Mouse (Mus musculus) intestine, postnatal 0 days (tissue): ENCODE results near the gene Crabp1. TPM values are rescaled to one million over a fixed set of nuclear protein-coding genes. Genes with fewer than 3 reads are reported as not detected.

Source experiments
- ATAC-seq: fragments of 200-750 bp; cut with Nextera tagmentation; 2 replicates; pipeline ENCODE4 v1.8.0; 2017; ENCODE audit warnings: mild to moderate bottlenecking, moderate TSS enrichment, moderate library complexity
- H3K27ac ChIP-seq: fragments of 300-500 bp; sonication (generic); 2 replicates; pipeline ENCODE4 v1.5.1; 2014; ENCODE audit warnings: mild to moderate bottlenecking, low read depth, low read length, moderate library complexity
- H3K27me3 ChIP-seq: fragments of 300-500 bp; sonication (generic); replicated peaks from 2 replicates; pipeline ENCODE4 v1.6.1; 2014; ENCODE audit warnings: low read length, mixed read lengths; ENCODE audit not compliant: control insufficient read depth, insufficient read depth
- H3K36me3 ChIP-seq: fragments of 300-500 bp; sonication (generic); 2 replicates; pipeline ENCODE4 v1.6.1; 2014; ENCODE audit warnings: mild to moderate bottlenecking, moderate library complexity; ENCODE audit not compliant: control insufficient read depth, insufficient read depth
- H3K4me1 ChIP-seq: fragments of 300-500 bp; sonication (generic); replicated peaks from 2 replicates; pipeline ENCODE4 v1.6.1; 2014; ENCODE audit warnings: antibody characterized with exemption, low read length, mixed read lengths; ENCODE audit not compliant: control insufficient read depth, insufficient read depth
- H3K4me2 ChIP-seq: fragments of 300-500 bp; sonication (generic); replicated peaks from 2 replicates; pipeline ENCODE4 v1.6.1; 2014; ENCODE audit warnings: low read depth, mild to moderate bottlenecking, moderate library complexity
- H3K4me3 ChIP-seq: fragments of 300-500 bp; sonication (generic); 2 replicates; pipeline ENCODE4 v1.5.1; 2014; ENCODE audit warnings: low read depth, low read length
- H3K9ac ChIP-seq: fragments of 300-500 bp; sonication (generic); 2 replicates; pipeline ENCODE4 v1.6.1; 2014; ENCODE audit warnings: mild to moderate bottlenecking, low read depth, low read length
- H3K9me3 ChIP-seq: fragments of 300-500 bp; sonication (generic); 2 replicates; pipeline ENCODE4 v1.6.1; 2016; ENCODE audit warnings: mixed run types; ENCODE audit not compliant: control insufficient read depth
- CTCF ChIP-seq: sonication (generic); IDR thresholded peaks from 2 replicates; pipeline ENCODE4 v1.5.1; 2016; ENCODE audit warnings: low read depth, mild to moderate bottlenecking, control low read depth, antibody characterized with exemption, moderate library complexity
- WGBS: fragments of 180-500 bp; shearing (Covaris S2); extraction: QIAGEN DNeasy Blood & Tissue Kit; methylation state at CpG from one replicate; pipeline ENCODE4 v1.1.7; 2014; 5-methylcytosine and 5-hydroxymethylcytosine counted together
- polyA plus RNA-seq: library from polyadenylated mRNA; unstranded; fragments of >200 nt; fragmentation: Nextera tagmentation; extraction: Ambion mirVana; gene quantifications from 2 replicates; pipeline ENCODE4 v1.2.1, GENCODE M21; 2015

The Crabp1 gene
- polyA plus RNA-seq, 1 experiment from 2014 or later = 3.2 TPM

DNA sequence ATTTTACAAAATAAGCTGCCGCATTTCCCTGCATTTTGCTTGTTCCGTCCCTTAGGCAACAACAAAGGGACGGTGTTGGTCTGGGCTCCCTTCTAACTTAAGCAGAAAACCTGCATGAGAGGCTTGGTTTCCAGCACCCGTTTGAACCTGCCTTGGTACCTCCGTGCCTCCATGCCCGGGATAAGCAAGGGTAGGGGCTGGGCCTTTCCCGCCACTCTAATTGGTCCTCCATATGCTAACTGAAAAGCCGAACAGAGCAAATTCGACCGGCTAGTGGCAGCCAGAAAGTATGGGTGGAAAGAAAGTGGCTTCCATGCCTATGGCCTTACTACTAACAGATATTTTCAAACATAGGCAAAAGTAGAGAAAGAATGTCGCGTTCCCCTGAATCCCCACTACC, 457 bp upstream of the Crabp1 start:
- WGBS = 31% methylated on average over 12 of the region's 12 CpGs

DNA sequence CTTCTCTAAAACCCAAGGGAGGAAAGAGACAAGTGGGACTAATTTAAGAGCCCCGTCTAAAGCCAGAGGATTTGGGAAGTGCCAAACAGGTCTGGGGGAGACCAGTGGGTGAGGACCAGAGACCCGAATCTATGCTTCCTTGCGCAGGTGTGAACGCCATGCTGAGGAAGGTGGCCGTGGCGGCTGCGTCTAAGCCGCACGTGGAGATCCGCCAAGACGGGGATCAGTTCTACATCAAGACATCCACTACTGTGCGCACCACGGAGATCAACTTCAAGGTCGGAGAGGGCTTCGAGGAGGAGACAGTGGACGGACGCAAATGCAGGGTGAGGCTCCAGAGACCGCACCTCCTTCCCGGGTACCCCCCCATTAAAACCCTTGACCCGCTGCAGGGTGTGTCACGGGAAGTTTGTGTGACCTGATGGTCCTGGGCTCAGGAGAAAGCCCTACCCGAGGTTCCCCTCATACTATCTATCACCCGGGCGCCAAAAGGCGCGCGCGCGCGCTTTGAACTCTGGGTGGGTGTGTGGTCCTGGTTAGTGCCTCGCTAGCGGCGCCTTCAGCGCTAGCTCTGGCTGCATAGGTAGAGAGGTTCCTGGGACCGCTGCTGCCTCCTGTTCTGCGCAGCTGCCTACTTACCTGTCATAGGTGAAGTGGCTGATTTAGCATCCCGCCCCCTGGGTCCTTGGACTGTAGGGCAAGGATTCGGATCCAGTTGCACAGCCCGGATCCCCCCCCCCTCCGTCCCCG, 963 bp downstream of the Crabp1 start:
- no peak for TF ChIP-seq CTCF
- no peaks in the 10 kb centered on the region for H3K4me1 ChIP-seq
- H3K4me3 ChIP-seq = peak overlapping the region; percentile 29
- H3K4me2 ChIP-seq = peak overlapping the region; percentile 60
- H3K9ac ChIP-seq = no peak overlapping the region
- WGBS = 1% methylated on average over 40 of the region's 41 CpGs
- 0 out of 2 replicates have a peak, but pooled peaks have one; percentile 31 for ATAC-seq
- no peaks in the 10 kb centered on the region for H3K9me3 ChIP-seq
- no peak overlapping the region for H3K27ac ChIP-seq
- H3K36me3 ChIP-seq = no peaks in the 10 kb centered on the region
- H3K27me3 ChIP-seq = peaks cover 55% of the 10 kb centered on the region

More for the DNA sequence above, 457 bp upstream of the Crabp1 start:
- Histone ChIP-seq H3K9me3 (no peaks in the 10 kb centered on the region), H3K36me3 (no peaks in the 10 kb centered on the region), H3K27ac (no peak overlapping the region), H3K27me3 (peaks cover 55% of the 10 kb centered on the region), H3K9ac (no peak overlapping the region), H3K4me1 (no peaks in the 10 kb centered on the region), H3K4me2 (no peak overlapping the region), H3K4me3 (no peak overlapping the region)
- no peak for TF ChIP-seq CTCF
- no peak for ATAC-seq

GRCm38 (mm10) chr9:54770140-54770780, 5.7 kb downstream of the Crabp1 start:
- Histone ChIP-seq H3K4me1 (no peaks in the 10 kb centered on the region), H3K27ac (no peak overlapping the region), H3K9ac (no peak overlapping the region), H3K4me2 (no peak overlapping the region), H3K9me3 (no peaks in the 10 kb centered on the region), H3K36me3 (no peaks in the 10 kb centered on the region), H3K4me3 (no peak overlapping the region), H3K27me3 (peaks cover 30% of the 10 kb centered on the region)
- TF ChIP-seq CTCF = no peak
- WGBS = 60% methylated on average over 11 of the region's 11 CpGs
- ATAC-seq = no peak

- Histone ChIP-seq H3K9me3 (no peaks in the 10 kb centered on the region), H3K36me3 (no peaks in the 10 kb centered on the region), H3K4me1 (0 out of 2 replicates have a peak, but pooled peaks cover 6% of the 10 kb centered on the region), H3K27ac (no peak overlapping the region), H3K4me2 (peak overlapping the region; percentile 37), H3K27me3 (no peaks in the 10 kb centered on the region), H3K9ac (no peak overlapping the region), H3K4me3 (no peak overlapping the region)
- TF ChIP-seq CTCF = no peak
- WGBS = 54% methylated on average over 13 of the region's 13 CpGs
- ATAC-seq = peak; percentile 94
These were observed 12.0 kb downstream of the Crabp1 start for GRCm38 (mm10) chr9:54776451-54776982.

DNA sequence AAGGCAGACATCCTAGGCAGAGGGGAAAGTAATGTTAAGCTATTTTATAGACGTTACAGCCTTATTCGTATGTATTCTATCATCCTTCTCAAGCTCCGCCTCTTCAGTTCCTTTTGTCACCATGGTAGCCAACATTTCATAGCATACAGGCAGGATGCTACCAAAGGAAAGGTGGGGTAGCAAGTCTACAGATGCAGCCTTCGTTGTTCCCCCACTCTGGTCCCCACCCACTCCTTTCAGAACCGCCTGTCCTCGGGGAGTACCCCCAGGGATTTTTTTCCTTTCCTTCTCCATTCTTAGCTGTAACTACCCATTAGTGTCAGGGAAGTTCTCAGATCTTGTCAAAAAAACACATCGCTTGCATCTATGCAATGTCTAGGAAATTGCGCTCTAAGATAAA, 14.7 kb downstream of the Crabp1 start:
- no peak overlapping the region for H3K27ac ChIP-seq
- H3K27me3 ChIP-seq = no peaks in the 10 kb centered on the region
- no peaks in the 10 kb centered on the region for H3K36me3 ChIP-seq
- no peak overlapping the region for H3K4me3 ChIP-seq
- TF ChIP-seq CTCF = no peak
- H3K9me3 ChIP-seq = no peaks in the 10 kb centered on the region
- H3K4me2 ChIP-seq = no peak overlapping the region
- WGBS = 81% methylated on average over 8 of the region's 8 CpGs
- no peak for ATAC-seq
- no peak overlapping the region for H3K9ac ChIP-seq
- H3K4me1 ChIP-seq = 0 out of 2 replicates have a peak, but pooled peaks cover 6% of the 10 kb centered on the region

GRCm38 (mm10) chr9:54782504-54782903, 18.0 kb downstream of the Crabp1 start:
- H3K4me3 ChIP-seq = no peak overlapping the region
- 0 out of 2 replicates have a peak overlapping the region, but pooled peaks have one; percentile 17 for H3K4me2 ChIP-seq
- 62% methylated on average over 15 of the region's 15 CpGs for WGBS
- H3K36me3 ChIP-seq = no peaks in the 10 kb centered on the region
- H3K4me1 ChIP-seq = no peaks in the 10 kb centered on the region
- no peaks in the 10 kb centered on the region for H3K27me3 ChIP-seq
- no peak for TF ChIP-seq CTCF
- ATAC-seq = no peak
- H3K27ac ChIP-seq = no peak overlapping the region
- H3K9me3 ChIP-seq = no peaks in the 10 kb centered on the region
- H3K9ac ChIP-seq = no peak overlapping the region
